Mouse (Mus musculus): ENCODE results near the gene Rab27a. TPM values are rescaled to one million over a fixed set of nuclear protein-coding genes. Genes with fewer than 3 reads are reported as not detected.

The Rab27a gene
- total and polyA plus RNA-seq, 2 experiments from 2014 or later: 2.7 to 6.4 TPM

DNA sequence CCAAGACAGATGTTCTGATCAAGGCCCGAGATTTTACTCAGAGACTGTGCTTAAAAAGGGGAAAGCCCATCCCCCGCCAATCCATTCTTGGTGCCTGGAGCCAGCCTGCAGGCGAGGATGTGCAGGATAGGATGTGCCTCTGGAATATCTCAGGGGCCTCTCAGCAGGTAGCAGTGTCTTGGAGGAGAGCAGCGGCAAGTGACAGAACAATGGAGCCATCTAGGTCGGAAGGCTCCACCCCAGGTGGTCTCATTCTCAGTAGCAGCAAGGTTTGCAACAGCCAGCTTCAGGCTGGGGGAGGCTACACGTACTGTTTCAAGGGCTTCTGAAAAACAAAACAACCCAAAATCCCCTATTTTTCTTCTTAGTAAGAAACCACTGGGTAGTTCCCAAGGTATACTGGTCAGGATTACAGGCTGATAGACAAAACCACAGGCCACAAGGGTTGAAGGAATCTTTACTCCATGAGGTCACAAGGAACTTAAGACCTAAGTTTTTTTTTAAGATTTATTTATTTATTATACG is 35.2 kb downstream of the Rab27a start:
- 37% methylated on average over 7 of the region's 7 CpGs for WGBS
- TF ChIP-seq CTCF (IDR thresholded peaks at IDR 0.05): no peak
- no peak for DNase-seq (ENCODE audit: low spot score)
- Histone ChIP-seq H3K9me3 (ENCODE audit: low read length) (no peaks in the 10 kb centered on the region), H3K36me3 (ENCODE audit: insufficient read depth, low read length) (peaks cover 4% of the 10 kb centered on the region; the same call in 1 of the 2 replicates), H3K9ac (replicated peaks; ENCODE audit: low read length, poor library complexity, severe bottlenecking) (no peak overlapping the region), H3K27me3 (ENCODE audit: insufficient read depth, low read length) (no peaks in the 10 kb centered on the region), H3K4me2 (ENCODE audit: low read depth, low read length, poor library complexity, severe bottlenecking) (no peak overlapping the region), H3K4me1 (ENCODE audit: insufficient read depth, low read length) (no peaks in the 10 kb centered on the region), H3K27ac (ENCODE audit: low read depth, low read length) (no peak overlapping the region), H3K4me3 (ENCODE audit: low read depth, low read length) (no peak overlapping the region)
- ATAC-seq (ENCODE audit: low FRiP score): no peak

DNA sequence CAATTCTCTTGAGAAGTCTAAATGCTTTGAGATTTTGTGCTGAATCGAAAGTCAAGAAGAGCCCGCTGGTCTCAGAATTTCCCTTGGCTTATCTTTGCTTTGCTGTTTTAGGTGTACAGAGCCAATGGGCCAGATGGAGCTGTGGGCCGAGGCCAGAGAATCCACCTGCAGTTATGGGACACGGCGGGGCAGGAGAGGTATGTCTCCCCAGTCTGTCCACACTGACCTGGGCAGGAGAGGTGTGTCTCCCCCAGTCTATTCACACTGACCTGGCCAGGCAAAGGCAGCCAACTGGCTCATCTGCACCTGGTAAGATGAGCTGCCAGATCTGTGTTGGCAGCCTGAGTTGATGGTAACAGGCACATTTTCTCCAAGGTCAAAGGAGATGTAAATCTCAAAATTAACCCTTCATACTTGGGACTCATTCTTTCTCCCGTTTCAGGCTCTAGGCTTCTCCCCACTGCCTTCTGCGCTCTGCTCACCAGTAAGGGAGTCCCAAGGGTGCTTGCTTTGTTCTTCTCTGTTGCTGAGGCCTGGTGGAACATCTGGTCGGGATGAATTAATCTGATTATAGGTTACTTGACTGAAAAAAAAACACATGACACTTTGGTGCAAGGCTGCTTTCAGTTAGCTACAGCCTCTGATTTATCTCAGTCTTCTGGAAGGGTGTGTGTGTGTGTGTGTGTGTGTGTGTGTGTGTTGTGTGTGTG is 37.8 kb downstream of the Rab27a start:
- H3K27ac ChIP-seq (ENCODE audit: low read depth, low read length): no peak overlapping the region
- H3K36me3 ChIP-seq (ENCODE audit: insufficient read depth, low read length): peaks cover 2% of the 10 kb centered on the region; the same call in 1 of the 2 replicates
- no peak overlapping the region for H3K4me3 ChIP-seq (ENCODE audit: low read depth, low read length)
- no peak overlapping the region for H3K9ac ChIP-seq (replicated peaks; ENCODE audit: low read length, poor library complexity, severe bottlenecking)
- no peaks in the 10 kb centered on the region for H3K9me3 ChIP-seq (ENCODE audit: low read length)
- no peak for ATAC-seq (ENCODE audit: low FRiP score)
- H3K27me3 ChIP-seq (ENCODE audit: insufficient read depth, low read length): no peaks in the 10 kb centered on the region
- no peak for DNase-seq (ENCODE audit: low spot score)
- TF ChIP-seq CTCF (IDR thresholded peaks at IDR 0.05): no peak
- H3K4me1 ChIP-seq (ENCODE audit: insufficient read depth, low read length): no peaks in the 10 kb centered on the region
- WGBS: 77% methylated on average over 8 of the region's 8 CpGs
- H3K4me2 ChIP-seq (ENCODE audit: low read depth, low read length, poor library complexity, severe bottlenecking): no peak overlapping the region

DNA sequence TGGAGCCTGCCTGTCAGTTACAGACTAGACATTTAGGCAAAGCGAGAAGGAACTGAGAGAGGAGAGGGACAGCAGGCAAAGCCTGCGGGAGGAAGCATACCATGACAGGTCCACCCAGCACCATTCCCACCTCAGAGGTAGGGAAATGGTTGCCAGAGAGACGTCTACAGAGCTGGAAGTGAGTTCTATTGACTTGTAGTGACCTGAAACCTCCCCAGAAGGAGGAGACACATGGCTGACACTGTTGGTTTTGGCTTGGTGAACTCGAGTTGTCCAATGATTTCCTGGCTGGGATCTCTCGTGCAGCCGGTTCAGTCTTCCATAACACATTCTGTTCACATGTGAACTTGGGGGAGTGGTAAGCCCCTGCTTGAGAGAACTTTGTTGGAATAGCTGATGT is 39.3 kb downstream of the Rab27a start:
- no peaks in the 10 kb centered on the region for H3K27me3 ChIP-seq (ENCODE audit: insufficient read depth, low read length)
- H3K9me3 ChIP-seq (ENCODE audit: low read length): no peaks in the 10 kb centered on the region
- H3K36me3 ChIP-seq (ENCODE audit: insufficient read depth, low read length): peaks cover 2% of the 10 kb centered on the region; the same call in 1 of the 2 replicates
- WGBS: 70% methylated on average over 6 of the region's 6 CpGs
- no peak overlapping the region for H3K9ac ChIP-seq (replicated peaks; ENCODE audit: low read length, poor library complexity, severe bottlenecking)
- H3K4me1 ChIP-seq (ENCODE audit: insufficient read depth, low read length): no peaks in the 10 kb centered on the region
- TF ChIP-seq CTCF (IDR thresholded peaks at IDR 0.05): no peak
- no peak overlapping the region for H3K4me2 ChIP-seq (ENCODE audit: low read depth, low read length, poor library complexity, severe bottlenecking)
- no peak overlapping the region for H3K27ac ChIP-seq (ENCODE audit: low read depth, low read length)
- no peak for DNase-seq (ENCODE audit: low spot score)
- no peak overlapping the region for H3K4me3 ChIP-seq (ENCODE audit: low read depth, low read length)
- ATAC-seq (ENCODE audit: low FRiP score): no peak

DNA sequence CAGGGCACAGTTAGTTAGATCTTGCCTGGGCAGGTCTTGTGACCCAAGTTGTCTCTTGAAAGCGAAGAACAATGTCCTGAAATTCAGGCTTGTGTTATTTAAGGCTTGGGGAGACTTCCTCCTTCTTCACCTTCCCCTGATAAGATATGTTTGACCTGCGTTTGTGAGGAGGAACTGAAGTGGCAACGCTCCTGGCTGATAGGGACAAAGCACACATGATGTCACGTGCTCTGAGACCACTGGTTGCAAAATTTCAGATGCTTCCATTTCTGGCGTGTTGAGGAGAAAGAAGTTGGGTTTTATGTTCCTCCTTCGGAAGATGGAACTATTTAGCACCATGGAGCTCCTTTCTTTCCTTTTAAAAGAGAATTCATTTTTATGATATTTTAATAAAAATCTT is 41.2 kb downstream of the Rab27a start:
- Histone ChIP-seq H3K9me3 (ENCODE audit: low read length) (no peaks in the 10 kb centered on the region), H3K4me1 (ENCODE audit: insufficient read depth, low read length) (no peaks in the 10 kb centered on the region), H3K4me2 (ENCODE audit: low read depth, low read length, poor library complexity, severe bottlenecking) (no peak overlapping the region), H3K27ac (ENCODE audit: low read depth, low read length) (no peak overlapping the region), H3K36me3 (ENCODE audit: insufficient read depth, low read length) (peaks cover 2% of the 10 kb centered on the region; the same call in 1 of the 2 replicates), H3K4me3 (ENCODE audit: low read depth, low read length) (no peak overlapping the region), H3K27me3 (ENCODE audit: insufficient read depth, low read length) (no peaks in the 10 kb centered on the region), H3K9ac (replicated peaks; ENCODE audit: low read length, poor library complexity, severe bottlenecking) (no peak overlapping the region)
- no peak for DNase-seq (ENCODE audit: low spot score)
- no peak for TF ChIP-seq CTCF (IDR thresholded peaks at IDR 0.05)
- 90% methylated on average over 6 of the region's 6 CpGs for WGBS
- no peak for ATAC-seq (ENCODE audit: low FRiP score)

DNA sequence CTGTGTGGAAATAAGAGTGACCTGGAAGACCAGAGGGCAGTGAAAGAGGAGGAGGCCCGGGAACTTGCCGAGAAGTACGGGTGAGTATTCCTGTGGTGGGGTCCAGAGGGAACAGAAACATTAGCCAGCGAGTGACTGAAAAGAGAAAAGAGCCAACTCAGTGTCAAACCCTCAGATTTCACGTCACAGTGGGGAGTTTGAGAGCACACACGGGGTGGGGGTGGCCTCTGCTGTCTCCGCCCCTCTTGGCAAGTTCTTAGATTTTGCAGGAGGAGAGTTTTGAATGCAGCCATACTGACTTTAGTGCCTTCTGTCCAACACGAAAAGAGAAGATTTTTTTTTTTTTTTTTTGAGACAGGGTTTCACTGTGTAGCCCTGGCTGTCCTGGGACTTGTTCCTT is 42.5 kb downstream of the Rab27a start:
- H3K4me2 ChIP-seq (ENCODE audit: low read depth, low read length, poor library complexity, severe bottlenecking): no peak overlapping the region
- 63% methylated on average over 8 of the region's 8 CpGs for WGBS
- H3K4me3 ChIP-seq (ENCODE audit: low read depth, low read length): no peak overlapping the region
- no peak overlapping the region for H3K27ac ChIP-seq (ENCODE audit: low read depth, low read length)
- ATAC-seq (ENCODE audit: low FRiP score) (no peak), DNase-seq (ENCODE audit: low spot score) (no peak)
- no peak overlapping the region for H3K9ac ChIP-seq (replicated peaks; ENCODE audit: low read length, poor library complexity, severe bottlenecking)
- TF ChIP-seq CTCF (IDR thresholded peaks at IDR 0.05): no peak
- no peaks in the 10 kb centered on the region for H3K9me3 ChIP-seq (ENCODE audit: low read length)
- H3K4me1 ChIP-seq (ENCODE audit: insufficient read depth, low read length): no peaks in the 10 kb centered on the region
- H3K36me3 ChIP-seq (ENCODE audit: insufficient read depth, low read length): peaks cover 2% of the 10 kb centered on the region; the same call in 1 of the 2 replicates
- no peaks in the 10 kb centered on the region for H3K27me3 ChIP-seq (ENCODE audit: insufficient read depth, low read length)

DNA sequence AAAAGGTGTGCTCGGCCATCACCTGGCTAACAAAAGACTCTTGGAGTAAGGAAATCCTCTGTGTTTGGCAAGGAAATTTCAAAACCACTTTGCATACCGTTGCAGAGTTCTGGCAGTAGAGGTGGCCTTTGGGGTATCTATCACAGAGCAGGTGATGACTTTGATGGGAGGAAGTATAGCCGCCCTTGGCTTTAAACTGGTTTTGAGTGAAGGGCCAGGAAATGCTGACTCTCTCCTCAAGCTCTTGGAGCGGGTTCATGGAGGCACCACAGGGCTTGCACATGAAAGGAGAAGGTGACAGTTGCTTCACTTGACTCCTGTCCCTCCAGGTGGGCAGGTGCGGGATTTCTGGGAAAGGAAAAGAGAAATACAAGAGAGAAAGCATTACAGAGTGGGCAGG is 42.9 kb downstream of the Rab27a start:
- H3K4me2 ChIP-seq (ENCODE audit: low read depth, low read length, poor library complexity, severe bottlenecking): no peak overlapping the region
- H3K36me3 ChIP-seq (ENCODE audit: insufficient read depth, low read length): peaks cover 2% of the 10 kb centered on the region; the same call in 1 of the 2 replicates

More for the DNA sequence above, 42.9 kb downstream of the Rab27a start:
- TF ChIP-seq CTCF (IDR thresholded peaks at IDR 0.05): no peak
- H3K4me1 ChIP-seq (ENCODE audit: insufficient read depth, low read length): no peaks in the 10 kb centered on the region
- H3K9ac ChIP-seq (replicated peaks; ENCODE audit: low read length, poor library complexity, severe bottlenecking): no peak overlapping the region
- no peak overlapping the region for H3K4me3 ChIP-seq (ENCODE audit: low read depth, low read length)
- ATAC-seq (ENCODE audit: low FRiP score) (no peak), DNase-seq (ENCODE audit: low spot score) (no peak)
- H3K27ac ChIP-seq (ENCODE audit: low read depth, low read length): no peak overlapping the region
- H3K9me3 ChIP-seq (ENCODE audit: low read length): no peaks in the 10 kb centered on the region
- WGBS: 74% methylated on average over 5 of the region's 5 CpGs
- H3K27me3 ChIP-seq (ENCODE audit: insufficient read depth, low read length): no peaks in the 10 kb centered on the region

All from midbrain, postnatal 0 days (tissue).